Mouse (Mus musculus) embryo, embryonic 10 days (tissue): Measurements from ENCODE around the gene Supt4a.

Experiments
- DNase-seq: peaks from one replicate; pipeline ENCODE4 v3.0.0-alpha.2; 2015; ENCODE audit warnings: low spot score

Gene Supt4a

DNA sequence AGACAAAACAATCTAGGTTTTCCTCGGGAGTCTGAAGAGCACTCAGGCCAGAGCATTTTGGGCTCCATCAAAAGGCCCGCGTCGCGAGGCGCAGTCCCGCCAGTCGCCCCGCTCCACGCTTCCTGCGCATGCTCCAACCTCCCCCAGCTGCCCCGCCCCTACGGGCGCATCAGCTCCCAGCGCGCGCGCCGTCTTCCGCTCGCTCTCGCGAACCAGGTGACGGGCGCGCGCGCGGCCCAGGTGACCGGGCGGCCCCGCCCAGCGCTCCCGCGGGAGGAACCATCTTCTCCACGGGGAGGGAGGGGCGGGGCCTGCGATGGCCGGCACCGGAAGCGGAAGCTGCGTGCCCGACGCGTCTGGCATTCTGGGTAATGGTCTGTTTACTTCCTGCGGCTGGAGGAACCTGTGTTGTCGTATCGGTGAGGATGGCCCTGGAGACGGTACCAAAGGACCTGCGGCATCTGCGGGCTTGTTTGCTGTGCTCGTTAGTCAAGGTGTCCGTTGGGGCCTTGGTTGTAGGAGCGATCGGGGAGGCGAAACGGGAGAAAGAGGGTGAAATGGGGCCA lies at the start of gene Supt4a:
Gene Supt4a (plus strand): TSS at position 378 of the 566 bp plus-strand sequence.
- peak; percentile 97 for DNase-seq

- DNase-seq, result no peak
These were observed 48.7 kb upstream of the Supt4a start for GRCm38 (mm10) chr11:87688478-87689203.

- DNase-seq, result no peak
These were observed 47.9 kb upstream of the Supt4a start for GRCm38 (mm10) chr11:87689402-87689808.

DNA sequence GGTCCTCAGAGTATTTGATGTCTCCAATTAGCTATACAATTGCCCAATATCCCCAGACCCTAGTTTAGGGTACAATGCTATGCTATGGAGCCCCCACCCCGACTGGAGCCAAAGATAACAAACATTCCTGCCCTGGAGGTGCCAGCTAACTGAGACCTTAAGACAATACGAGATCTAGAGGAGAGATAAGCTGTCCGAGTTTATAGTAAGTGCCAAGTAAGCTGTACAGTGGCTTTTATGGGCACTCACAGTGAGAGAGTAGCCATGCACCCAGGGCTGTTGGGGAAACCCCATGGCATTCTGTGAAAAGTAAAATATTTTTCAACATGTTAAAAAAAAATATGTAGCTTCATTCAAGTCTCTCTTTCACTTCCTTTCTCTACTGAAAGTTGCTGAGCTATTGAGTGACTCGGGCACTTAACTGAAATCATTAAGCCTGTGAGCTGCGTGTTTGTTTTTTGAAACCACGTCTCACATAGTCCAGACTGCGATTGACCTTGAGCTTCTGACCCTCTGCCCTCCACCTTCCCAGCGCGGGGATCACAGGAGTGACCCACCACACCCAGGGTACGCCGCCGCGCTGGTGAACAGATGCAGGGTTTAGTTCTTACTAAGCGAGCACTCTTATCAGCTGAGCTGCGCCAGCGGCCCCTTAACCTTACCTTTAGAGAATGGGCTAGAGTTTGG lies 47.2 kb upstream of the Supt4a start:
- DNase-seq, result no peak

DNA sequence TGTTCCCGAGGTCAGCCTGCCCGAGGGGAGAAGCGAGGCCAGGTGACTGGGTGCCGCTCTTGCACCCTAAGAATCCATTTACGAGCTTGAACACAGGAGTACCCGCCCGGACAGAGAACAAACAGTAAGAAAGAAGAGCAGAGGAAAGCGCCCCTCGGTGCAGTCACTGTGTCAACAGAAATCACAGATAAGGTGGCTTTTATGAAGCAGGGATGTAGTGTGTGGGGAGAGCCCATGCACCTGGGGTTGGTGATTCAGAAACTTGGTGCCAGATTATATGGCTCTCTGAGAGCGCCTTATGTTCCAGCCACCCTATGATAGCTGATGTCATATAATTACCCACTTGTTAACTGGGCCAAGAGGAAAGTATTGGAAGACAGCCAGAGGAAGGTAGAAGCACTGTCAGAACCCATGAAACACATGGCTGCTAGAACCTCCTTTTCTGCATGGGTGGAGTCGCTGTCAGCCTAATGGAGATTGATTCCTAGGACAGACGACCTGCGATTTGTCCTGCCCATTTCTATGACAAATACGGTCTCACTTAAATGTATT lies 40.1 kb upstream of the Supt4a start:
- DNase-seq, result no peak

- no peak for DNase-seq
These were observed 39.2 kb upstream of the Supt4a start for GRCm38 (mm10) chr11:87698126-87698525.

GRCm38 (mm10) chr11:87701108-87701507 lies 36.2 kb upstream of the Supt4a start:
- DNase-seq, result no peak

- DNase-seq, result no peak
These were observed 35.3 kb upstream of the Supt4a start for GRCm38 (mm10) chr11:87701877-87702620.

DNA sequence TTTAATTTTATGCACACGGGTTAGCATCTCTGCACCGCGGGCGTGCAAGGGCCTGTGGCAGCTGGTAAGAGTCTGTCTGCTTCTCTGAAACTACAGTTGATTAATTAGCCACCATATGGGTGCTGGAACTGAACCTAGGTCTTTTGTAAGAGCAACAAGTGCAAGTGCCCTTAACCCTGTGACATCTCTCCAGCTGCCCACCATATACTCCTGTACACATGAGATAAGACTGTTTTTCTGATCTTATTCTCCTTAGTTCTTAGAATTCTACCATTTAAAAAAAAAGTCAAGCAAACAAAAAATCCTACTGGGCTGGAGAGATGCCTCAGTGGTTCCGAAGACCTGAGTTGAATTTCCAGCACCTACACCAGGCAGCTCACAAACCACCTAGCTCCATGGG lies 33.7 kb upstream of the Supt4a start:
- DNase-seq, result no peak

DNA sequence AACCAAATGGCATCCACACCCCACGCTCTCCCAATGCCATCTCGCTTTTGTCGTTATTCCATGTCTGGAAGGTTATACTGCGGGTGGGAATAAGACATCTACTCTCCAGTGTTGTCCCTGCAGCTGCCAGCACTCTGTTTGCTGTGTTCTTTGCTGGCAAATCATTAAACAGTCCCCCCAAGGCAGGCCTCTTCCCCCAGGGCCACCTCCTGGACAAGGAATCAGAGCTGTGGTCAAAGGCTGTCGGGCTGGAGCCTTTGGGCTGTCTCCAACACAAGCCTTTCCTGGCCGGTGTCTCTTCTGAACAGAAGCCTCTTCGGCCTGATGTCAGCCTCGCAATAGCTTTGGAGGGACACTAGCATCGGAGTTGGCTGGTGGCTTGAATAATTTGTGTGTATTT lies 33.1 kb upstream of the Supt4a start:
- DNase-seq, result no peak

DNA sequence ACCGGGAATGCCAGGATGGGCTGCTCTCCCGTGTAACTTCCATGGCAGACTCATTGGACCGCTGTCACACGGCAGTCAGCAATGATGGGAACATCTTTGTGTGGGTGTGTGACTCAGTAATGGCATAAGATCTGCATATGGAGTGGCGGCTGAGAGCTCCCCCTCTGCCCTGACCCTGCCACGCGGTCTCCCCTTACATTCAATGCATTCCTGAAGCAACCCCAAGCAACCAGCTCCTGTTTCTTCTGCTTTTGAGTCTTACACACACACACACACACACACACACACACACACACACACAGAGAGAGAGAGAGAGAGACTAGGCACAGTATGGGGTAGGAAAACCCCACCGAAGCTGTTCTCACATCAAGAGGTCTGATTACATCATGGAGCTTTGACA lies 29.8 kb upstream of the Supt4a start:
- DNase-seq, result peak; percentile 46

DNA sequence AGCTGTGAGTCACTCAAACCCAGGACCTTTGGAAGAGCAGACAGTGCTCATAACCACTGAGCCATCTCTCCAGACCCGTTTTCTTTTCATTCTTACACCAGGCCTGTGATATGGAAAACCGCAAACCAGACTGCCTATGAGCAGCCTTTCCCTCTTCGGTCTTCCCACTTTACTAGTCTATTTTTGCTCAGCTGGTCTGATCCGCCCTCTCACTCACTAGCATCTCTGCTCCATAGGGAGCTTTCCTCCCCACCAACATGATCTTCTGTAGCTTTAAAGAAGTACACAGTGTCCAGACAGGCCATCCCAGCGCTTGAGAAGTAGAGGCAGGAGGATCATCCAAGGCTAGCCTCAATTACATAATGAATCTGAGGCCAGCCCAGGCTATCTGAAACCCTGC lies 28.4 kb upstream of the Supt4a start:
- no peak for DNase-seq

- peak; percentile 80 for DNase-seq
These were observed 27.7 kb upstream of the Supt4a start for GRCm38 (mm10) chr11:87709513-87710261.

- no peak for DNase-seq
These were observed 27.1 kb upstream of the Supt4a start for GRCm38 (mm10) chr11:87710262-87710615.

- no peak for DNase-seq
These were observed 25.2 kb upstream of the Supt4a start for GRCm38 (mm10) chr11:87712188-87712587.

- no peak for DNase-seq
These were observed 21.4 kb upstream of the Supt4a start for GRCm38 (mm10) chr11:87715999-87716398.

DNA sequence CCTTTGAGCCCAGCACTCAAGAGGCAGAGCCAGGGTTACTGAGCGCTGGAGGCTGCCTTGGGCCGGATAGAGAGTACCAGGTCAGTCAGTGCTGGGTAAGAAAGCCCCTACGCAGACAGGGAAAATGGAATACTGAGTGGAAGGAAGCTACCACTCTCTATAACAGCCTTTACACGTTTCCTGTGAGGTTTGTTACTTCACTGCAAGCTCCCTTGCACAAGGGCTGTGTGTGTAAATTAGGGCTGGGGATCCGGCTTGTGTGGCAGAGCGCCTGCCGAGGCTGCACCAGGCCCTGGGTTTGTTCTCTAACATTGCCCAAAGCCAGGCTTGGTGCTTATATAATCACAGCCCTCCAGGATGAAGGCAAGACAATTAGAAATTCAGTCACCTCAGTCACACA lies 17.8 kb upstream of the Supt4a start:
- DNase-seq, result no peak

DNA sequence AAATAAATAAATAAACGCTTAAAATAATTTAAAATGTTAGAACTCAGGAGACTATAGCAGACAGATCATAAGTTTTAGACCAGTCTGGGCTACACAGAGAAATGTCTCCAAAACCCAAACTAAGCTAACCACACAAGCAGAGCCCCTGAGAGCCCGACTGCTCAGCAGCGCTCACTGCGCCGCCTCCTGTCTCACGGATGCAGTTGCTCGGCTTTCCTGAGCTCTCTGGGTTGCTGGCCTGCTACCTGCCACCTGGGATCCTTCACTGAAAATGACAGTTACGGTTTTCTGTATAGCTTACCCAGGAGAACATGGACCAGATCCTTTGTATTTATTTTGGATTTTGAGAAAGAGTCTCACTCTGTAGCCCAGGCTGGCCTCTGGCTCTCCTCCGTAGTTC lies 17.0 kb upstream of the Supt4a start:
- no peak for DNase-seq

DNA sequence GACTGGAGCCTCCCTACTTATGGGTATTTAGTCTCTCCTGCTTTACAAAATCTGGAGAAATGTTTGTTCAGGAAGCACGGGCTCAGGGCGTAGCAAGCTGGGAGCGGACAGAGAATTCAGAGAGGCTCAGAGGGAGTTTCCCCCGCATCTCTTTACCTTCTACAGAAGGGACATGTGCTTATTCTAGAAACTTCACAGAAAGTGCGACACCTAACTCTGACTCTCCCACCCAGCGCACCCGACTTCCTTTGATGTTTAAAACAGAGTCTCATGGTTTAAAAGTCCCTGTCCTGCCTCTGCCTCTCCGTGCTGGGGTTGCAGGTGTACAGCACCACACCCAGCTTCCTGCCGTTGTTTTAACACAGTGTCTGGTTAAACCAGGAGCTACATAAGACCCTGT lies 16.5 kb upstream of the Supt4a start:
- no peak for DNase-seq

GRCm38 (mm10) chr11:87722168-87722567 lies 15.2 kb upstream of the Supt4a start:
- DNase-seq, result no peak

DNA sequence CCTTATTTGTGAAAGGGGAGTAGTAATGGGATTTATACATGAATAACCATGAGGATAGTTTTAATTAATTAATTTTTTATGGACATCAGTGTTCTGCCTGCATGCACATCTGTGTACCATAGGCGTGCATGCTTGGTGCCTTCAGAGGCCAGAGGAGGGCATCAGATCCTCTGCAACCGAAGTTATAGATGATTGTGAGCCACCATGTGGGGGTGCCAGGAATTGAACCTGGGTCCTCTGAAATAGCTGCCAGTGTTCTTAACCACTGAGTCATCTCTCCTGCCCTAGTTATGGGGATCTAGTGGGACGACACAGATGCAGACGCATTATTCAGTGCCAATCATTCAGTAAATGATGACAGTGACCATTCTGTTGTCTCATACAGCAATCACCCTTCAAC lies 14.5 kb upstream of the Supt4a start:
- DNase-seq, result no peak

GRCm38 (mm10) chr11:87725515-87725914 lies 11.8 kb upstream of the Supt4a start:
- DNase-seq, result no peak
